Mouse (Mus musculus) heart, postnatal 0 days (tissue): ENCODE results near the gene Coq6.

ENCODE experiments used
- CTCF ChIP-seq: IDR thresholded peaks from 2 replicates; pipeline ENCODE4 v1.5.1; 2016; ENCODE audit warnings: antibody characterized with exemption, control low read depth, low read depth
- EP300 ChIP-seq: IDR thresholded peaks from 2 replicates; pipeline ENCODE4 v1.6.1; 2016; ENCODE audit warnings: antibody characterized with exemption, low read depth

DNA sequence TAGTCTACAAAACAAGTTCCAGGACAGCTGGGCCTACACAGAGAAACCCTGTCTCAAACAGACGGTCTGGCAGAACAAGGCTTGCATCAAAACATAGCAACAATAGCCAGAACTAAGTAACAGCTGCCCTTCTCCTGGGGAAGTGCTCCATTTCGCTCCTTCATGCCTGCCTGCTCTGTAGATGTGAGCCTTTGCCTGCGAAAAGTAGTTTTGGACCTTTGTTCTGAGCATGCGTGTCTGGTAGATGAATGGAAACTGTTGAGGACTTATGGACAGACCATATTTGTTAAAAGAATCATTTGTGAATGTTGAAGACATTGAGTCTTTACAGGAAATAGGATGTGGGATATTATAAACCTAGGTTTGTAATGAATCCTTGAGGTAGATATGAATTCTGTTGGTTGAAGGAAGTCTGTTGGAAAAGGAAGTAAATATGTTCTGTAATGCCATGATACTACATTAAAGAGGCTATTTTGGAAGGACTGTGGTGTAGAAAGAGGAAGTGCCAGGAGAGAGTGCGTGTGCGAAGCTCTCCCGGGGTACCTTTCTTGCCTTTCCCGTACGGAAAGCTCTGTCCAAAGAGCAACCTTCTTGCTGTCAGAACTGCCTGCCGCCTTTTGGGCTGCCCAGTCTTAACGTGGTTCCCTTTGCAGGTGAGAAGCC lies 24.4 kb upstream of the Coq6 start:
- TF ChIP-seq CTCF = no peak
- no peak for TF ChIP-seq EP300
